Mouse (Mus musculus) gastrocnemius, postnatal 36 days (tissue): ENCODE results near the gene Alyref. TPM values are rescaled to one million over a fixed set of nuclear protein-coding genes. Genes with fewer than 3 reads are reported as not detected.
A peak's percentile ranks its signal among the peaks of the same experiment; 100 is the strongest.
"Not testable (repeated sequence)": the region's sequence is repeated elsewhere in the genome, so short reads cannot be mapped to it uniquely, and the experiment has no call there.

Experiments
- DNase-seq, 2 experiments: peaks; one replicate each; pipeline ENCODE4 v3.0.0; 2022
- intact Hi-C: fragments of 180-260 bp; cut with DNase I; formaldehyde crosslinking; loops from one replicate; pipeline ENCODE4 v1.15.1; 2025
- total RNA-seq, 2 experiments: library from RNA; stranded (reverse); gene quantifications; 2 replicates each; pipeline ENCODE4 v1.2.3; 2021

Alyref gene
- total RNA-seq, 2 experiments from 2014 or later, result 36.1 to 41.5 TPM

- intact Hi-C loops, result no loop called here
- DNase-seq, result no peak
These were observed 10.3 kb upstream of the Alyref start, which contains the start of gene Npb for GRCm38 (mm10) chr11:120608241-120609034. Gene Npb, plus strand, starts transcription at chr11:120608477.

DNA sequence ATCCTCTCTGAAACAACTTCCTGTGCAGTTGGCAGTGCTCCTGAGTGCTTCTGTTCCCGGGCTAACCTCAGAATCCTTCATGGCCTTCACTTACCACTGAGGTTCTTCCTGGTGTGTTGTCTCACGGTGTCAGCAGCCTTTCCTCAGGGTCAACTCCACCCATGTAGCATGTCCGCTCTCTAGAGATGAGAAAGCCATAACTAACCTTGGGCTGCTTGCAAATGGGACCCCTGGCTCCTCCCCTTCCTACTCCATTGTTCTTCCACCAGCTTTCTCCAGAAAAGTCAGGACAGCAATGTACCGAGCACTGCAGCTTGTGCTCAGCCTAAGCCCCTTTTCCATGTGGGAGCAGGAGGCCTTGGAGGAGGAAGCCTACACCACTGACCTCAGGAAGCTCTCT lies 8.6 kb upstream of the Alyref start:
- no peak for DNase-seq
- intact Hi-C loops, result no loop called here

DNA sequence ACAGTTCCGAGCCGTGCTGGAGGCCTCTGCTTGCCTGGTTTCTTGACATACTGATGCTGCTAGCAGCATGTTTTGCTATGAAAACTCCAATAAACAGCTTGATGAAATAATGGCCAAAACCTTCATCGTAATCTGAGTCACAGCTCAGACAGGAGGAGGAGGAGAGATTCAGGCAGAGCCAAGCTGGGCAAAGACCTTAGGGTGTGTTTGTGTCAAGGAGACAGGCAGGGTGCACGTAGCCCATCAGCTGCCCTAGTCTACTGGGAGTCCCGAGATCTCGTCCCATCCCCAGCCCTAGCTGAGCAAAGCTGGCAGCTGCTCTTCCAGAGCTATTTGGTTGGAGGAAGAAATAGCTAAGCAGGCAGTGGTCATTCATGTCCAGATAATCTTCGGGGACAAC lies 7.5 kb upstream of the Alyref start:
- DNase-seq, result no peak
- intact Hi-C loops, result no loop called here

- intact Hi-C loops, result no loop called here
- no peak for DNase-seq
These were observed 5.4 kb upstream of the Alyref start for GRCm38 (mm10) chr11:120603545-120603944.

DNA sequence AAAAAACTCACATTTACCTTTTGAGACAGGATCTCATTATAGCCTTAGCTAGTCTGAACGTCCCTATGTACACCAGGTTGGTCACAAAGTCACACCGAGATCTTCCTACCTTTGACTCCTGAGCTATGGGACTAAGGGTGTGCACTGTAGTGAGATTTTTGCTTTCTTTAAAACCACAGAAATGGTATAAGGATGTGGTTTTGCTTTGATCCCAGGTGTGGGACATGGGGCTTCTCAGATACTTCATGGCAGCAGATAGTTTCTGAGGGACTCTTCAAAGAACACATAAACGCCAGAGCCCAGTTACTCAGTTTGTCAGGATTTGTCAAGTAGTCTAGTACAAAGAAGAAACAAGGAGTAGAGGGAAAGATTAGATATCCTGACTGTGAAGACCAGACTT lies 2.6 kb upstream of the Alyref start:
- intact Hi-C loops, result no loop called here
- DNase-seq, result no peak

DNA sequence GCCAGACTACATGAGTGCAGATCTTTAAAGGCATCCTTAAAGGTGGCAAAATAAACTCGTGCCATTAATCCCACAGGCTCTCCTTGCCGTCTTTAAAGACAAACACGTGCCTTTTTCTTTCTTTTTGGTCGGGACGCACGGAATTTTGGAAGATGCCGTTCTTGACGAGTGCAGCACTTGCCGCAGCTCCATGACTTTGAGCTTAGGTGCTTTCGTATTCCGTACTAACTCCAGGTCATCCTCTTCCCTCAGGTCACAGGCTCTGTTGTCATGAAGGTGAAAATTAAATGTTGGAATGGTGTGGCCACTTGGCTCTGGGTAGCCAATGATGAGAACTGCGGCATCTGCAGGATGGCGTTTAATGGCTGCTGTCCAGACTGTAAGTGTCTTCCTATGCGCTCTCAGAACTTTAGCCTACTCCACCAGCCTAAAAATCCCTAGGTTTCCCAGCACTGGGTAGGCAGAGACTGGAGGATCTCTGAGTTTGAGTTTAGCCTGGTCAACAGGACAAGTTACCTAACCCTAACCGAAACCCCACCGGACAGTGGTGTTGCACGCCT lies 905 bp upstream of the Alyref start:
- DNase-seq, result no peak
- intact Hi-C loops, result loop anchor here (2.0 kb wide), 1 partner anchor 18 kb away; the partner anchor contains the start of gene Arhgdia

DNA sequence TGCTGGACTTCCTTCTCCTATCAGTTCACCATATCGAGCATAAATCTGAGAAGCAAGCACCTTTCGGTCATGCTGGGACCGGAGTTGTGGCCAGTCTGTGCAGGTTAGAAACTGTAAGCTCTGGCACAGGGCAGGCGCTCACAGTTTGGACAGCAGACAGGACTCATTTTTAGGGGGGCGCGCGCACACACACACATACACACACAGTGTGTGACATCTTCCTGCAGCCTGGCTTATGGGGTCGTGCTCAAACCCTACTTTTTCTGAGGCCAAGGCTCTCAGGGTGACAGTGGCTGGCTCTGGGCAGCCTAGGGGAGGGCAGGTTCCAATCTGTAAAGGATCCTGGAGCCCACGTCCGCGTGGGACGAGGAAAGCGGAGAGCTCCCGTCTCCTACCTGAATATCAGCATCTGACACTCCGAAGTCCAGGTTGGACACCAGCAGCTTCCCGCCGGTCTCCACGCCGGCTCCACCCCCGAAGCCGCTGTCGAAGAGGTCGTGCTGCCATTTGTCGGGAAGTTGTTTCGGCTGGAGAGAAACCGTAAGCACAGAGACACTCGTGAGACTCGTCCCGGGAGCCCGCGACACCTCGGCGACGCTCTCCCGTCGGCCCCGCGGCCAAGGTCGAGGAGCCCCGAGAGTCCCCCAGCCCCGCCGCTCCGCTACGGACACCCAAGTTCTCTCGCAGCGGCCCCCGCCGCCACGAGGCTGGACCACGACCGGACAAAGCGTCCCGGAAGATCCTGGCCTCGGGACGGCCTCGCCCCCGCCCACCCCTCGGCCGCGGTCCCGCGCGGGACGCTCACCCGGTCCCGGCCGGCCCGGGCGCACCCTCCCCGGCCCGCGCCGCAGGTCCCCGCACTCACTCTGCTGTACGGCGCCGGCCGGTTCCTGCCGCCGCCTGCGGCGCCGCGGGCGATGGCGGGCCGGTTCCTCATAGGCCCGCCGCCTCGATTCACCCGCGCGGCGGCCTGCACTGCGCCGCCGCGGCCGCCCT lies 627 bp downstream of the Alyref start:
- no peak for DNase-seq
- intact Hi-C loops, result loop anchor here (2.0 kb wide), 1 partner anchor 17 kb away; the partner anchor contains the start of gene Arhgdia

DNA sequence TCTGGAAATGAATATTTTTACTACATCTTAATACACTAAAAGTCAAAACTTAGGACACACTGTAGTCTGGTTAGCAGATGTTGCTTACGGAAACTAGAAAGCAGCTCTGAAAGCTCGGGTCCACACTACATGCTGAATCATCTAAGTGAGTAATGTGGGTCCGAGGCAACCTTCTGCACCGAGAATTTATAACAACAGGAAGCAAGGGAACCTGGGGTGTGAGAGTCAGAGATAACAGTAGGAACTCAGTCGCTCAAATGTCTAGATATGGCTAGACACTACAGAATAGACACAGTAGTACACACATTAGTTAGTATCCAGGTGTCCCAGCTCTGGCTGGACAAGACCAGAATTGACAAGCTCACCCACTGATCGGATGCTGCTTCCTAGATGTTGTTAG lies 9.6 kb downstream of the Alyref start:
- DNase-seq, result no peak
- intact Hi-C loops, result no loop called here

DNA sequence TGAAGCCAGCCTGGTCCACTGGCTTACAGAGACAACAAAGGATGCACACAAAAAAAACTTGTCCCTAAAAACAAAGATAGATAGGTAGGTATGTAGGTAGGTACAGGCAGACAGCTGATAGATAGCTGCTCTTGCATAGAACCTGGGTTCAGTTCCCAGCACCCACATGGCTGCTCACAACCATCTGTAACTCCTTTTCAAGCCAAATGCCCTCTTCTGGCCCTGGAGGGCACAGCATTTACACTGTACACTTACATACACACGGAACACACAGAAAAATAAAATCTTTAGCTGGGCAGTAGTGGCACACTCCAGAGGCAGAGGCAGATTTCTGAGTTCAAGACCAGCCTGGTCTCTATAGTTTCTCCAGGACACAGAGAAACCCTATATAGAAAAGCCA lies 14.2 kb downstream of the Alyref start:
- intact Hi-C loops, result no loop called here
- no peak for DNase-seq

DNA sequence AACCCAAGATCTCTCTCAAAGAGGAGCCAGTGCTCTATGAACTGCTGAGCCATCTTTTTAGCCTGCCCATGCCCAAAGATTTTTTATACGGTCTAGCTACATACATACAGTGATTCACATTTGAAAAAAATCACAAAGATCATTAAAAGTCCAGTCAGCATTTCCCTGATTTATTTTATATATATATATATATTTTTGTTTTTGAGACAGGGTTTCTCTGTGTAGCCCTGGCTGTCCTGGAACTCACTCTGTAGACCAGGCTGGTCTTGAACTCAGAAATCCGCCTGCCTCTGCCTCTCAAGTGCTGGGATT lies 15.2 kb downstream of the Alyref start:
- intact Hi-C loops, DNase-seq: not testable (repeated sequence)

GRCm38 (mm10) chr11:120582268-120582981 lies 15.7 kb downstream of the Alyref start:
- DNase-seq, result no peak
- intact Hi-C loops, result no loop called here

DNA sequence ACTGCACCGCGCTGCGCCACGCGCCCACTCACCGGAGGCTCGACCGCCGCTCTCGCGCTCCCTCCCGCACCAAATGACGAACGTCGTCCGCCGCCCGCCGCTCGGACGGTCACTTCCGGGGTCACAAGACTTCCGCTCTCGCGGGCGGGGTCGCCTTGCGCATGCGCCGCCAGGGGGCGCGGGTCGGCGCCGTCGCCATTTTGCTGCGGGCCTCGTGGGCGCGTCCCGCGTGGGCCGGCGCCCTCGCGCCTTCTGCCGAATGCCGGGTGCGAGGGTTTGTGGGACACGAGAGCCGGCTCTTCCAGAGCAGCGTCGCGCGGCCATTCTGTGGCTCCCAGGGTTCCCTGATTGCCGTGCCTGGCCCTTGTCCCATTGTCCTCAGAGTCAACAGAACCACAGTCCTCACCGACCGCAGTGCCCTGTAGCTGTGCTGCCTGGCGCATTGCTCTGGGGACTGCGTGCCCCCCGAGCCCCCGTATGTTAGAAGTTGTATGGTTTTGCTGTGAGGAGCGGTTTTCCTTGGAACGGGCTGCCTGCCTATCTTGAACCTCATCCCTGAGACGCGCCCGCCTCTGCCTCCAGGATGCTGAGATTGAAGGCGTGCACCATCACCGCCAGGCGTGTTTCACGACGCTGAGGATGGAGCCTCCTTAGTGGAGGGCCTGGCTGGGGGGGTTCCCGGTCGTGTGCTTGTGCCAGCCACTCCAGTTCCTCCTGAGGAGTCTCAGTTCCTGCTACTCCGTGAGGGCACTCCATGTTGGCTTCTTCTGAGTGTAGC lies 16.5 kb downstream of the Alyref start, which contains the start of gene Arhgdia:
Gene Arhgdia (minus strand): TSS at position 135 of the 778 bp plus-strand sequence.
- DNase-seq, result peak; percentile 85 to 87
- intact Hi-C loops, result loop anchor here (2.0 kb wide), 1 partner anchor 17 kb away; the partner anchor contains the start of genes Alyref and Anapc11

- intact Hi-C loops, result loop anchor here (2.0 kb wide), 1 partner anchor 18 kb away; the partner anchor contains the start of genes Alyref and Anapc11
- no peak for DNase-seq
These were observed 17.3 kb downstream of the Alyref start for GRCm38 (mm10) chr11:120580871-120581331.

DNA sequence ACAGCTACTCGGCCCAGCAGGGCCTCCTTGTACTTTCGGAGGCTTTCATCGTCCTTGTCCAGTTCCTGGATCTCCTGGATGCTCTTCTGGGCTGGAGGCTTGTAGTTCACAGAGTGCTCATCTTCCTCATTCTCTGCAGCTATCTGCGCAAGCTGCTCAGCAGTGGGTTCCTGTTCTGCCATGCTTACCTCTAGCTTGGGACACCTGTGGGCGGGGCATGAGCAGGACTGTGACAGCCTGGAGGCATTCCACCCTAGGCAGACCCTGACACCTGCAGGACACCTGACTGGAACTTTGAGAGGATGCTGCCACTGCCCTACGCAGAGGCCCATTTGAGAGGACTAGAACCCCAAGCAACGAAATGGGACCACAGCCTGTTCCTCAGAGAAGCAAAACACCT lies 18.0 kb downstream of the Alyref start:
- DNase-seq, result no peak
- intact Hi-C loops, result loop anchor here (2.0 kb wide), 1 partner anchor 19 kb away; the partner anchor contains the start of genes Alyref and Anapc11

- peak; percentile 60 to 63 for DNase-seq
- intact Hi-C loops, result loop anchor here (2.0 to 5.0 kb wide), 2 partner anchors 19 to 33 kb away; partner anchors contain the start of genes Alyref and Anapc11
These were observed 18.7 kb downstream of the Alyref start for GRCm38 (mm10) chr11:120579316-120580107.

GRCm38 (mm10) chr11:120578694-120579243 lies 19.4 kb downstream of the Alyref start:
- intact Hi-C loops, result loop anchor here (5.0 kb wide), 1 partner anchor 34 kb away; no protein-coding TSS in a partner anchor
- no peak for DNase-seq

- DNase-seq, result no peak
These were observed 20.0 kb downstream of the Alyref start for GRCm38 (mm10) chr11:120578024-120578693.

More at GRCm38 (mm10) chr11:120578024-120578693, 20.0 kb downstream of the Alyref start:
- intact Hi-C loops, result loop anchor here (5.0 kb wide), 1 partner anchor 34 kb away; no protein-coding TSS in a partner anchor
